Comparison of ENCODE assay signal across 27 mouse cellular contexts in genomic region chr17:93312139-93312538, GRCm38 (mm10).
A peak's percentile ranks its signal among the peaks of the same experiment; 100 is the strongest.
DNase-seq lines count a peak whose midpoint lies in the region; ATAC-seq lines count a peak whose summit lies in the region.
"Had no signal": no experiment of that assay in that cellular context is flagged by ENCODE, and none has a peak within 500 bp of the region (broad histone marks: within the 10 kb centered on the region; RNA-seq: fewer than 3 reads in every experiment).

No protein-coding gene starts in this region.

- no peak overlapping the region for H3K27ac ChIP-seq in neural tube, embryonic 12.5 days
- H3K27ac ChIP-seq in neural tube, embryonic 15.5 days (replicated peaks), result no peak overlapping the region
- H3K27ac ChIP-seq in midbrain, embryonic 14.5 days (replicated peaks; ENCODE audit: low read depth, low read length), result no peak overlapping the region
- H3K27ac ChIP-seq: heart, embryonic 10.5 days; kidney, postnatal 0 days; left cerebral cortex, adult 2 months; limb, embryonic 15.5 days; liver, embryonic 14.5 days had no signal

- no peaks in the 10 kb centered on the region for H3K9me3 ChIP-seq in neural tube, embryonic 12.5 days
- no peaks in the 10 kb centered on the region for H3K9me3 ChIP-seq in neural tube, embryonic 15.5 days (replicated peaks)
- no peaks in the 10 kb centered on the region for H3K9me3 ChIP-seq in midbrain, embryonic 14.5 days (ENCODE audit: control insufficient read depth, low read length)
- H3K9me3 ChIP-seq: heart, embryonic 10.5 days; limb, embryonic 15.5 days; megakaryocyte, embryonic 14.5 days had no signal

- peak; percentile 83 for ATAC-seq in neural tube, embryonic 12.5 days (ENCODE audit: low FRiP score, low read depth)
- ATAC-seq in neural tube, embryonic 15.5 days (ENCODE audit: low FRiP score), result no peak
- 0 out of 2 replicates have a peak, but pooled peaks have one; percentile 53 for ATAC-seq in midbrain, embryonic 14.5 days (ENCODE audit: low FRiP score, low TSS enrichment)
- ATAC-seq in cerebellum, adult (ENCODE audit: insufficient number of reproducible peaks, low FRiP score, low TSS enrichment), result no peak
- ATAC-seq: activated CD4-positive, CD25-positive, alpha-beta regulatory T cell, adult 4 months; forebrain, postnatal 0 days had no signal

- H3K4me3 ChIP-seq in neural tube, embryonic 12.5 days, result no peak overlapping the region
- H3K4me3 ChIP-seq in neural tube, embryonic 15.5 days (replicated peaks), result no peak overlapping the region
- H3K4me3 ChIP-seq in midbrain, embryonic 14.5 days (replicated peaks; ENCODE audit: low read depth, low read length), result no peak overlapping the region
- H3K4me3 ChIP-seq: heart, embryonic 10.5 days; left cerebral cortex, adult 2 months; limb, embryonic 15.5 days; megakaryocyte, embryonic 14.5 days; myocyte had no signal

- peak; percentile 21 for DNase-seq in embryo, embryonic 10 days (ENCODE audit: low spot score)
- no peak for DNase-seq in embryo, embryonic 9.5 days (ENCODE audit: extremely low spot score)
- peak; percentile 55 for DNase-seq in midbrain, embryonic 14.5 days
- DNase-seq in retina, postnatal 1 day, result peak; percentile 4
- no peak for DNase-seq in cerebellum, postnatal 14 days
- DNase-seq: adrenal gland, postnatal 14 days; cerebellum, adult 11 months; cerebellum, postnatal 10 days; forebrain, postnatal 0 days; heart, postnatal 4 days; kidney, adult 2 months; left cerebral cortex, postnatal 4 days; lung, embryonic 14.5 days; right cerebral cortex, adult 18-20 months; right cerebral cortex, postnatal 4 days; thymus, postnatal 14 days had no signal

- H3K27me3 ChIP-seq in neural tube, embryonic 12.5 days (replicated peaks), result no peaks in the 10 kb centered on the region; the same call in 1 of the 2 replicates
- no peaks in the 10 kb centered on the region for H3K27me3 ChIP-seq in neural tube, embryonic 15.5 days (replicated peaks)
- H3K27me3 ChIP-seq in midbrain, embryonic 14.5 days (ENCODE audit: control insufficient read depth, insufficient read depth, low read length), result peaks cover 4% of the 10 kb centered on the region
- H3K27me3 ChIP-seq: limb, embryonic 15.5 days; megakaryocyte, embryonic 14.5 days had no signal

- peaks cover 5% of the 10 kb centered on the region; the same call in 1 of the 2 replicates for H3K4me1 ChIP-seq in neural tube, embryonic 12.5 days
- peaks cover 2% of the 10 kb centered on the region; the same call in 1 of the 2 replicates for H3K4me1 ChIP-seq in neural tube, embryonic 15.5 days
- H3K4me1 ChIP-seq in midbrain, embryonic 14.5 days (ENCODE audit: control insufficient read depth, insufficient read depth, low read length), result peaks cover 17% of the 10 kb centered on the region
- H3K4me1 ChIP-seq: heart, embryonic 10.5 days; limb, embryonic 15.5 days; megakaryocyte, embryonic 14.5 days had no signal

- no peaks in the 10 kb centered on the region for H3K36me3 ChIP-seq in neural tube, embryonic 12.5 days
- no peaks in the 10 kb centered on the region for H3K36me3 ChIP-seq in neural tube, embryonic 15.5 days
- H3K36me3 ChIP-seq in midbrain, embryonic 14.5 days (ENCODE audit: control insufficient read depth, insufficient read depth, low read length), result no peaks in the 10 kb centered on the region
- H3K36me3 ChIP-seq: heart, embryonic 10.5 days; limb, embryonic 15.5 days had no signal

- 18% methylated on average over 4 of the region's 4 CpGs for WGBS in neural tube, embryonic 12.5 days
- WGBS in neural tube, embryonic 15.5 days, result 18% methylated on average over 4 of the region's 4 CpGs
- 15% methylated on average over 4 of the region's 4 CpGs for WGBS in midbrain, embryonic 14.5 days

- no peak overlapping the region for H3K4me2 ChIP-seq in neural tube, embryonic 12.5 days (replicated peaks)
- no peak overlapping the region for H3K4me2 ChIP-seq in neural tube, embryonic 15.5 days
- no peak overlapping the region for H3K4me2 ChIP-seq in midbrain, embryonic 14.5 days (ENCODE audit: low read length)
- H3K4me2 ChIP-seq: limb, embryonic 15.5 days; lung, embryonic 14.5 days had no signal

- H3K9ac ChIP-seq in neural tube, embryonic 12.5 days, result no peak overlapping the region
- no peak overlapping the region for H3K9ac ChIP-seq in neural tube, embryonic 15.5 days (replicated peaks)
- H3K9ac ChIP-seq in midbrain, embryonic 14.5 days (replicated peaks; ENCODE audit: low read length), result no peak overlapping the region
- H3K9ac ChIP-seq: forebrain, postnatal 0 days; limb, embryonic 15.5 days; liver, embryonic 14.5 days; lung, embryonic 14.5 days had no signal

Comparison
In these comparisons a context has a peak if more than half of its experiments do, and no peak if none do; other contexts are left out.
1. DNase-seq: peak in embryo, embryonic 10 days (single experiment), midbrain, embryonic 14.5 days (single experiment) and retina, postnatal 1 day (single experiment); none in embryo, embryonic 9.5 days (single experiment) and cerebellum, postnatal 14 days (0 of 2).
2. ATAC-seq: peak in neural tube, embryonic 12.5 days (single experiment) and midbrain, embryonic 14.5 days (single experiment); none in neural tube, embryonic 15.5 days (single experiment) and cerebellum, adult (single experiment).